Comparison of ENCODE assay signal across 8 mouse cellular contexts in genomic region chr13:67728641-67729318, GRCm38 (mm10). TPM values are rescaled to one million over a fixed set of nuclear protein-coding genes. Genes with fewer than 3 reads are reported as not detected.
DNase-seq lines count a peak whose midpoint lies in the region; ATAC-seq and TF ChIP-seq lines count a peak whose summit lies in the region.

Zfp65 (minus strand) TSS chr13:67729173.

- H3K36me3 ChIP-seq in forebrain, embryonic 10.5 days (replicated peaks): no peaks in the 10 kb centered on the region
- no peaks in the 10 kb centered on the region for H3K36me3 ChIP-seq in heart, embryonic 14.5 days (ENCODE audit: control insufficient read depth, insufficient read depth, low read length)
- no peaks in the 10 kb centered on the region for H3K36me3 ChIP-seq in kidney, postnatal 0 days (ENCODE audit: insufficient read depth, low read length)
- H3K36me3 ChIP-seq in liver, embryonic 12.5 days: no peaks in the 10 kb centered on the region
- no peaks in the 10 kb centered on the region for H3K36me3 ChIP-seq in stomach, embryonic 16.5 days (ENCODE audit: control insufficient read depth, insufficient read depth, low read length)

- ATAC-seq in heart, embryonic 14.5 days (ENCODE audit: insufficient number of reproducible peaks, insufficient read depth, low FRiP score, low read depth): peak; percentile 67
- peak; percentile 86 for ATAC-seq in kidney, postnatal 0 days (replicated peaks; ENCODE audit: low FRiP score, low read depth)
- peak; percentile 35; the same call in 1 of the 2 replicates for ATAC-seq in liver, embryonic 12.5 days
- ATAC-seq in stomach, embryonic 16.5 days (ENCODE audit: insufficient read depth, low FRiP score): peak; percentile 90

- no peaks in the 10 kb centered on the region for H3K27me3 ChIP-seq in forebrain, embryonic 10.5 days (ENCODE audit: poor library complexity, severe bottlenecking)
- H3K27me3 ChIP-seq in heart, embryonic 14.5 days (ENCODE audit: control insufficient read depth, insufficient read depth, low read length): no peaks in the 10 kb centered on the region
- H3K27me3 ChIP-seq in kidney, postnatal 0 days (ENCODE audit: insufficient read depth, low read length): no peaks in the 10 kb centered on the region
- H3K27me3 ChIP-seq in liver, embryonic 12.5 days (replicated peaks): no peaks in the 10 kb centered on the region
- H3K27me3 ChIP-seq in stomach, embryonic 16.5 days (ENCODE audit: control insufficient read depth, insufficient read depth, low read length): no peaks in the 10 kb centered on the region

- peaks cover 7% of the 10 kb centered on the region for H3K4me1 ChIP-seq in bone marrow macrophage, adult 2 months (ENCODE audit: control insufficient read depth, insufficient read depth, low read length)
- H3K4me1 ChIP-seq in forebrain, embryonic 10.5 days: peaks cover 21% of the 10 kb centered on the region
- H3K4me1 ChIP-seq in heart, embryonic 14.5 days (ENCODE audit: control insufficient read depth in 2 of 2, insufficient read depth in 2 of 2, low read length in 2 of 2): no peaks in the 10 kb centered on the region
- H3K4me1 ChIP-seq in kidney, postnatal 0 days (replicated peaks; ENCODE audit: insufficient read depth, low read length): no peaks in the 10 kb centered on the region
- H3K4me1 ChIP-seq in liver, embryonic 12.5 days: peaks cover 5% of the 10 kb centered on the region; the same call in 1 of the 2 replicates
- peaks cover 4% of the 10 kb centered on the region for H3K4me1 ChIP-seq in stomach, embryonic 16.5 days (ENCODE audit: control insufficient read depth, insufficient read depth, low read length)

- no peak for TF ChIP-seq CTCF in bone marrow macrophage, adult 2 months (IDR thresholded peaks at IDR 0.05; ENCODE audit: low read depth, low read length)
- no peak for TF ChIP-seq CTCF in kidney, postnatal 0 days (IDR thresholded peaks at IDR 0.05; ENCODE audit: low read depth)

- peaks cover 16% of the 10 kb centered on the region for H3K9me3 ChIP-seq in forebrain, embryonic 10.5 days
- 0 out of 2 replicates have a peak, but pooled peaks cover 2% of the 10 kb centered on the region for H3K9me3 ChIP-seq in heart, embryonic 14.5 days (ENCODE audit: control insufficient read depth, low read length)
- no peaks in the 10 kb centered on the region for H3K9me3 ChIP-seq in kidney, postnatal 0 days (replicated peaks; ENCODE audit: low read length)
- H3K9me3 ChIP-seq in liver, embryonic 12.5 days (replicated peaks): peaks cover 3% of the 10 kb centered on the region; the same call in 1 of the 2 replicates
- no peaks in the 10 kb centered on the region for H3K9me3 ChIP-seq in stomach, embryonic 16.5 days (replicated peaks; ENCODE audit: control insufficient read depth, low read length)

- peak within 1 kb of the TSS; percentile 79 for H3K9ac ChIP-seq in heart, embryonic 14.5 days (ENCODE audit: low read length)
- peak within 1 kb of the TSS; percentile 68 for H3K9ac ChIP-seq in kidney, postnatal 0 days (ENCODE audit: low read depth, low read length)
- H3K9ac ChIP-seq in liver, embryonic 12.5 days: peak within 1 kb of the TSS; percentile 54
- H3K9ac ChIP-seq in stomach, embryonic 16.5 days (ENCODE audit: low read length): peak within 1 kb of the TSS; percentile 87

- peak within 1 kb of the TSS; percentile 73 for H3K4me2 ChIP-seq in heart, embryonic 14.5 days (ENCODE audit: low read length)
- peak within 1 kb of the TSS; percentile 73 for H3K4me2 ChIP-seq in kidney, postnatal 0 days (ENCODE audit: low read length)
- H3K4me2 ChIP-seq in liver, embryonic 12.5 days: peak within 1 kb of the TSS; percentile 66
- H3K4me2 ChIP-seq in stomach, embryonic 16.5 days (ENCODE audit: low read depth, low read length): peak within 1 kb of the TSS; percentile 70

- no peak for TF ChIP-seq POLR2A in bone marrow macrophage, adult 2 months (IDR thresholded peaks at IDR 0.05; ENCODE audit: borderline replicate concordance, low read depth, low read length)

- DNase-seq in CD4-positive helper T cell, adult 2 months (ENCODE audit: low read depth, low spot score): peak; percentile 66
- peak; percentile 40 for DNase-seq in forebrain, embryonic 10.5 days (ENCODE audit: extremely low spot score, low spot score)
- DNase-seq in kidney, postnatal 0 days (ENCODE audit: low spot score): peak; percentile 86
- DNase-seq in naive thymus-derived CD4-positive, alpha-beta T cell, adult 2 months (ENCODE audit: low read depth): peak; percentile 69

- H3K4me3 ChIP-seq in bone marrow macrophage, adult 2 months (ENCODE audit: insufficient read depth, low read length): peak within 1 kb of the TSS; percentile 59
- H3K4me3 ChIP-seq in forebrain, embryonic 10.5 days: peak within 1 kb of the TSS; percentile 63
- peak within 1 kb of the TSS; percentile 61 to 77 for H3K4me3 ChIP-seq in heart, embryonic 14.5 days (ENCODE audit: control insufficient read depth in 1 of 2, insufficient read depth in 1 of 2, low read depth in 1 of 2, low read length in 2 of 2)
- H3K4me3 ChIP-seq in kidney, postnatal 0 days (replicated peaks; ENCODE audit: low read depth, low read length): peak within 1 kb of the TSS; percentile 61
- peak within 1 kb of the TSS; percentile 54 for H3K4me3 ChIP-seq in liver, embryonic 12.5 days
- peak within 1 kb of the TSS; percentile 61 for H3K4me3 ChIP-seq in stomach, embryonic 16.5 days (replicated peaks; ENCODE audit: low read length)

- H3K27ac ChIP-seq in bone marrow macrophage, adult 2 months (ENCODE audit: insufficient read depth, low read depth, low read length): peak within 1 kb of the TSS; percentile 51
- H3K27ac ChIP-seq in forebrain, embryonic 10.5 days: peak within 1 kb of the TSS; percentile 87
- peak within 1 kb of the TSS; percentile 39 to 51; a peak in 2 of 4 replicates for H3K27ac ChIP-seq in heart, embryonic 14.5 days (replicated peaks in 1 of 2; ENCODE audit: control insufficient read depth in 1 of 2, insufficient read depth in 1 of 2, low read depth in 2 of 2, low read length in 2 of 2)
- peak within 1 kb of the TSS; percentile 58 for H3K27ac ChIP-seq in kidney, postnatal 0 days
- H3K27ac ChIP-seq in liver, embryonic 12.5 days: no peak within 1 kb of the TSS
- peak within 1 kb of the TSS; percentile 17; the same call in 1 of the 2 replicates for H3K27ac ChIP-seq in stomach, embryonic 16.5 days (ENCODE audit: low read length)

- 3% methylated on average over 16 of the region's 21 CpGs for WGBS in forebrain, embryonic 10.5 days
- 2% methylated on average over 15 of the region's 21 CpGs for WGBS in heart, embryonic 14.5 days
- WGBS in kidney, postnatal 0 days: 2% methylated on average over 18 of the region's 21 CpGs
- 5% methylated on average over 17 of the region's 21 CpGs for WGBS in liver, embryonic 12.5 days (ENCODE audit: insufficient replicate concordance)
- WGBS in stomach, embryonic 16.5 days: 3% methylated on average over 19 of the region's 21 CpGs

RNA-seq across cellular contexts. Expression of gene Zfp65, which starts in this region (rescaled TPM):
- 7.8 and 10.5 TPM in 2 replicates for polyA plus RNA-seq in bone marrow macrophage, adult 2 months (2012; ENCODE audit: insufficient read depth, insufficient read length, missing spikeins)
- 6.9 and 8.3 TPM in 2 replicates for polyA plus RNA-seq in forebrain, embryonic 10.5 days (2016; fragmentation: Nextera tagmentation; extraction: Ambion mirVana)
- 2.1 and 2.4 TPM in 2 replicates for polyA plus RNA-seq in heart, embryonic 14.5 days (2014; fragmentation: Nextera tagmentation; extraction: Ambion mirVana)
- polyA plus RNA-seq in kidney, postnatal 0 days (2015; fragmentation: Nextera tagmentation; extraction: Ambion mirVana): 3.7 and 4.1 TPM in 2 replicates
- polyA plus RNA-seq in liver, embryonic 12.5 days (2016; fragmentation: Nextera tagmentation; extraction: Ambion mirVana): 3.0 and 3.1 TPM in 2 replicates
- 6.4 and 7.1 TPM in 2 replicates for polyA plus RNA-seq in stomach, embryonic 16.5 days (2015; fragmentation: Nextera tagmentation; extraction: Ambion mirVana)

Comparison
In these comparisons a context has a peak if more than half of its experiments do, and no peak if none do; other contexts are left out.
1. ATAC-seq: peak in every context shown above with its lines; median percentile 90 in stomach, embryonic 16.5 days; 86 in kidney, postnatal 0 days; 67 in heart, embryonic 14.5 days; 35 in liver, embryonic 12.5 days.